ENCODE assay signal across 8 mouse cellular contexts in genomic region chr1:171249913-171250600, GRCm38 (mm10). TPM values are rescaled to one million over a fixed set of nuclear protein-coding genes. Genes with fewer than 3 reads are reported as not detected.
DNase-seq lines count a peak whose midpoint lies in the region; ATAC-seq and TF ChIP-seq lines count a peak whose summit lies in the region.

Adamts4 (plus strand) TSS chr1:171250421.

- in situ Hi-C loops in Patski (cut with MboI; ENCODE audit: low pct_unique_long_range_greater_than_20kb) = loop anchor here (25.0 kb wide), 1 partner anchor 363 kb away; the partner anchor contains the start of genes Dusp12 and Gm26620

- 18% methylated on average over 5 of the region's 5 CpGs for WGBS in kidney, postnatal 0 days
- WGBS in liver, embryonic 15.5 days (ENCODE audit: insufficient replicate concordance) = 17% methylated on average over 5 of the region's 5 CpGs
- WGBS in stomach, embryonic 15.5 days = 33% methylated on average over 5 of the region's 5 CpGs

- no peaks in the 10 kb centered on the region for H3K27me3 ChIP-seq in Patski
- no peaks in the 10 kb centered on the region for H3K27me3 ChIP-seq in kidney, postnatal 0 days (ENCODE audit: insufficient read depth, low read length)
- peaks cover 60% of the 10 kb centered on the region for H3K27me3 ChIP-seq in liver, embryonic 15.5 days
- no peaks in the 10 kb centered on the region for H3K27me3 ChIP-seq in stomach, embryonic 15.5 days (replicated peaks)

- 0 out of 2 replicates have a peak, but pooled peaks cover 4% of the 10 kb centered on the region for H3K36me3 ChIP-seq in kidney, postnatal 0 days (ENCODE audit: insufficient read depth, low read length)
- H3K36me3 ChIP-seq in liver, embryonic 15.5 days (replicated peaks) = 0 out of 2 replicates have a peak, but pooled peaks cover 7% of the 10 kb centered on the region
- H3K36me3 ChIP-seq in stomach, embryonic 15.5 days = no peaks in the 10 kb centered on the region

- POLR2A ChIA-PET in Patski (lab: Charles Lee) = interaction anchor here (0.6 kb wide), 1 partner anchor 60 kb away, joined by 7 read pairs; no protein-coding TSS in a partner anchor

- CTCF ChIA-PET in Patski (lab: Charles Lee) = interaction anchor here (0.7 to 1.1 kb wide), 2 partner anchors 12 to 131 kb away, joined by 3 read pairs; no protein-coding TSS in a partner anchor

- TF ChIP-seq CTCF in Patski (IDR thresholded peaks at IDR 0.05) = no peak
- no peak for TF ChIP-seq CTCF in kidney, postnatal 0 days (IDR thresholded peaks at IDR 0.05; ENCODE audit: low read depth)

- H3K4me1 ChIP-seq in kidney, postnatal 0 days (replicated peaks; ENCODE audit: insufficient read depth, low read length) = peaks cover 38% of the 10 kb centered on the region
- H3K4me1 ChIP-seq in liver, embryonic 15.5 days (replicated peaks) = peaks cover 35% of the 10 kb centered on the region
- H3K4me1 ChIP-seq in stomach, embryonic 15.5 days = peaks cover 54% of the 10 kb centered on the region

- no peaks in the 10 kb centered on the region for H3K9me3 ChIP-seq in kidney, postnatal 0 days (replicated peaks; ENCODE audit: low read length)
- H3K9me3 ChIP-seq in liver, embryonic 15.5 days (replicated peaks) = no peaks in the 10 kb centered on the region
- no peaks in the 10 kb centered on the region for H3K9me3 ChIP-seq in stomach, embryonic 15.5 days

- peak within 1 kb of the TSS; percentile 75 for H3K4me2 ChIP-seq in kidney, postnatal 0 days (ENCODE audit: low read length)
- peak within 1 kb of the TSS; percentile 27; the same call in 1 of the 2 replicates for H3K4me2 ChIP-seq in liver, embryonic 15.5 days
- peak within 1 kb of the TSS; percentile 66 for H3K4me2 ChIP-seq in stomach, embryonic 15.5 days

- ATAC-seq in frontal cortex, adult (ENCODE audit: low TSS enrichment) = peak; percentile 51
- peak; percentile 48 for ATAC-seq in Patski
- no peak for ATAC-seq in kidney, postnatal 0 days (replicated peaks; ENCODE audit: low FRiP score, low read depth)
- ATAC-seq in liver, embryonic 15.5 days (ENCODE audit: insufficient read depth) = no peak
- ATAC-seq in stomach, embryonic 15.5 days (ENCODE audit: insufficient read depth, low FRiP score, low read depth) = no peak

- peak within 1 kb of the TSS; percentile 86 for H3K27ac ChIP-seq in kidney, postnatal 0 days
- no peak within 1 kb of the TSS for H3K27ac ChIP-seq in liver, embryonic 15.5 days (replicated peaks)
- H3K27ac ChIP-seq in stomach, embryonic 15.5 days = peak within 1 kb of the TSS; percentile 78

- no peak for DNase-seq in frontal cortex, postnatal 14 days (ENCODE audit: low spot score in 2 of 2)
- DNase-seq in Patski (ENCODE audit: low read depth, low spot score) = peak; percentile 68
- DNase-seq in heart, adult 11 months = peak; percentile 98
- peak; percentile 87 for DNase-seq in kidney, postnatal 0 days (ENCODE audit: low spot score)
- DNase-seq in urinary bladder, adult 18-20 months (ENCODE audit: low spot score in 2 of 2) = no peak

- H3K9ac ChIP-seq in kidney, postnatal 0 days (ENCODE audit: low read depth, low read length) = peak within 1 kb of the TSS; percentile 60
- H3K9ac ChIP-seq in liver, embryonic 15.5 days = no peak within 1 kb of the TSS
- H3K9ac ChIP-seq in stomach, embryonic 15.5 days = peak within 1 kb of the TSS; percentile 32

- peak within 1 kb of the TSS; percentile 33 for H3K4me3 ChIP-seq in kidney, postnatal 0 days (replicated peaks; ENCODE audit: low read depth, low read length)
- 0 out of 2 replicates have a peak within 1 kb of the TSS, but pooled peaks have one; percentile 18 for H3K4me3 ChIP-seq in liver, embryonic 15.5 days (replicated peaks)
- H3K4me3 ChIP-seq in stomach, embryonic 15.5 days (replicated peaks) = peak within 1 kb of the TSS; percentile 35

RNA-seq across cellular contexts. Expression of gene Adamts4, which starts in this region (rescaled TPM):
- 21.8 TPM for polyA plus RNA-seq in Patski (2021)
- polyA plus RNA-seq in kidney, postnatal 0 days (2015; fragmentation: Nextera tagmentation; extraction: Ambion mirVana) = 5.2 and 7.0 TPM in 2 replicates
- polyA plus RNA-seq in liver, embryonic 15.5 days (2015; fragmentation: Nextera tagmentation; extraction: Ambion mirVana) = 0.58 and 0.60 TPM in 2 replicates
- polyA plus RNA-seq in stomach, embryonic 15.5 days (2015; fragmentation: Nextera tagmentation; extraction: Ambion mirVana) = 8.5 and 8.8 TPM in 2 replicates

Comparison
In these comparisons a context has a peak if more than half of its experiments do, and no peak if none do; other contexts are left out.
1. ATAC-seq: peak in frontal cortex, adult (single experiment) and Patski (single experiment); none in kidney, postnatal 0 days (single experiment), liver, embryonic 15.5 days (single experiment) and stomach, embryonic 15.5 days (single experiment).
2. DNase-seq: peak in Patski (single experiment), heart, adult 11 months (single experiment) and kidney, postnatal 0 days (single experiment); none in frontal cortex, postnatal 14 days (0 of 2) and urinary bladder, adult 18-20 months (0 of 2).
3. Peak in every context shown above with its lines, with median percentiles within 50 percentile points of each other: H3K4me2 ChIP-seq and H3K4me3 ChIP-seq.